Mouse (Mus musculus) testis, adult 2 months (tissue): Measurements from ENCODE around the gene Phf12.

Experiments used
- CTCF ChIP-seq: fragments of 200-500 bp; IDR thresholded peaks from 2 replicates; pipeline ENCODE4 v1.5.1; 2012; ENCODE audit warnings: low read depth, mild to moderate bottlenecking, inconsistent platforms, low read length, moderate library complexity; ENCODE audit not compliant: control insufficient read depth, insufficient read depth, insufficient replicate concordance
- POLR2A ChIP-seq: fragments of 200-500 bp; IDR thresholded peaks from 2 replicates; pipeline ENCODE4 v1.6.1; 2012; ENCODE audit warnings: low read depth, mild to moderate bottlenecking, inconsistent platforms, low read length, moderate library complexity; ENCODE audit not compliant: control insufficient read depth

DNA sequence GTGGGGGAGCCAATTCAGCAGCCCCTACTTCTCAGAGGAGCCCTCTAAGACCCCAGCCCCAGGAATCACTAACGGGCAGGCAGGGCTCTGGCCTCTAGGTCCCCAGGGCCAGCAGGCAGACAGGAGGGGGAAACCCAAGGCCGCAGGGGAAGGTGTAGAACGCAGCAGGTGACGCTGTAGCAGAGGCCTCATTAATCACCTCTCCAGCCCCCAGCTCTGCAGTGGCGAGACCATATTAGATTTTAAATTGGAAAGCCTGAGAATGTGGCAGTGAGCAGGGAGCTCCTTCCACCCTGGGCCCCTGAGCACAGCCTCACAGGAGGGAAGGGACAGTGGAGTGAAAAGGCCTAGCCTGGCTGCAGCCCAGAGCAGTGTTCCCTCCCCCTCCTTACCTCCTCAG, 40.3 kb upstream of the Phf12 start:
- no peak for TF ChIP-seq CTCF
- no peak for TF ChIP-seq POLR2A
